Mouse (Mus musculus): ENCODE measurements at regions not wholly inside any gene's neighbourhood (a gene's known extent, or its start where the extent isn't known, plus 50 kb on each side); places are given as distances from the start of the nearest gene placed in this dataset.

- no peak for DNase-seq (ENCODE audit: low read depth in 1 of 2, low spot score in 2 of 2)
Observed at GRCm38 (mm10) chr7:73310581-73311136, 64.7 kb upstream of the Rgma start.

GRCm38 (mm10) chr7:73315555-73315954 is 59.8 kb upstream of the Rgma start:
- no peak for DNase-seq (ENCODE audit: low read depth in 1 of 2, low spot score in 2 of 2)

GRCm38 (mm10) chr7:73317574-73317973 is 57.7 kb upstream of the Rgma start:
- DNase-seq (ENCODE audit: low read depth in 1 of 2, low spot score in 2 of 2), result no peak

GRCm38 (mm10) chr7:73319004-73319403 is 56.3 kb upstream of the Rgma start:
- no peak for DNase-seq (ENCODE audit: low read depth in 1 of 2, low spot score in 2 of 2)

DNA sequence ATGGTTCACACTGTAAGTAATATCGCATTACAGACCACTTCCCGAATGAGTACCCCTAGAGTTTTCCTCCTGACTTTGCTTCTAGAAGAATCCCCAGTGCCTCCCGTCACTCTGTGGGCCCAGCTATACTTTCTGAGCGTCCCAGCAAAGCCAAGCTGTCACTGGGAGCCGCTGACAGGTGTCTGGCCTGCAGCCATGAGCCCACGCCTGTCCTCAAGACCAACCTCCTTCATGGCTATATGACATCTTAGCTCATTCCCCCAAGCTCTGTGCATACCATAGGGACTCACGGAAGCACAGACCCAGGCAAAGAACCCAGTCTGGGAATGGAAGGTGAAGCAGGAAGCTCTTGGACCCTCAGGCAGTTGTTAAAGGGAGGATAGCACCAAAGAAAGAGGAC is 55.3 kb upstream of the Rgma start:
- DNase-seq (ENCODE audit: low read depth in 1 of 2, low spot score in 2 of 2), result no peak

DNA sequence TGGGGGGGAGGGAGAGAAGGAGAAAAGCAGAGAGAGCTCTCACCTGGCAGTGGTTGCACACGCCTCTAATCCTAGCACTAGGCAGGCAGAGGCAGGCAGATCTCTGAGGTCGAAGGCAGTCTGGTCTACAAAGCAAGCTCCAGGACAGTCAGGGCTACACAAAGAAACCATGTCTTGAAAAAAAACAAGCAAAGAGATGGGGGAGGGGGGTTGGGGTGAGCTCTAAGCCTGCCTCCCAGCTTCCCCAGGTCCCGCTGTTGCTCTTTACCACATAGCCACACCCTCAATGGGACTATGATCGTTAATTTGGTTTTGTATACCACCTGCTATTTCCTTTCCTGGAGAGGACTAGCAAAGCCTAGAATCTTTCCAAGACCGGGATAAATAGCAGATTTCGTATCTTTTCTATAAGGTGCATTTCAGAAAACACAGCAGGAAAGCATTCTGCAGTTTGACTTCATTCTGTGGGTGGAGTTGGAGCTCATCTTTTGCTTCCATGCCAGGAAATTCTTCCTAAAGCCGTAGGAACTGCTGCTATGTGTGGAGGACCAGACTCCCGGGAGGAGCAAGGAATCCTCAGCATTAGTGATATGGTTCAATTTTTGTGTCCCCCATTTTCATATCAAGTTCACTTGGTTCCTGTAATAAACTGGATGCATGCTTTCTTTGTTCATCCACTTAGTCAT is 52.7 kb upstream of the Rgma start:
- DNase-seq (ENCODE audit: low read depth in 1 of 2, low spot score in 2 of 2), result no peak

GRCm38 (mm10) chr7:73323556-73323955 is 51.8 kb upstream of the Rgma start:
- no peak for DNase-seq (ENCODE audit: low read depth in 1 of 2, low spot score in 2 of 2)

DNA sequence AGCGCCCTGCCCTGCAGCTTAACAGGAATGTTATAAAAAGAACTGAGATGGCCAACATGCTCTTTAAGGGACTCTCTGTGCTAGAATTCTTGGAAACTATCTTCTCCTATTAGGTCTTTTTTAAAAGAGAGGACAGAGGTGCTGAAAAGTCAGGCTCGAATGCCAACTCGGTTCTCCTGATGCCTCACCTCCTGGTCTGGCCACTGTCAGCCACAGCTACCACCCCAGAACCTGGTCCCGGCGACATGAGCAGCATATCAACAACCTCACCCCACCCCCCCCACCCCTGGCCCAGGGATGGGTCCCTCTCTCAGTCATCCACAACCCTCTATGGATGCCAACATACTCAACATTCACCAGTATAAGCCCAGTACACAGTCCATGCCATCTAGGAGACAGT is 49.8 kb upstream of the Rgma start:
- no peak for DNase-seq (ENCODE audit: low read depth in 1 of 2, low spot score in 2 of 2)
